Mouse (Mus musculus) intestine, embryonic 16.5 days (tissue): Measurements from ENCODE around the gene Cyb561d1. TPM values are rescaled to one million over a fixed set of nuclear protein-coding genes. Genes with fewer than 3 reads are reported as not detected.

Source experiments
- ATAC-seq: fragments of 200-750 bp; cut with Nextera tagmentation; 2 replicates; pipeline ENCODE4 v1.8.0; 2017; ENCODE audit warnings: moderate TSS enrichment, moderate library complexity
- H3K27ac ChIP-seq: fragments of 300-500 bp; sonication (generic); 2 replicates; pipeline ENCODE4 v1.5.1; 2014; ENCODE audit warnings: mild to moderate bottlenecking, low read length
- H3K27me3 ChIP-seq: fragments of 300-500 bp; sonication (generic); replicated peaks from 2 replicates; pipeline ENCODE4 v1.6.1; 2014; ENCODE audit warnings: low read length, control low read depth, mixed read lengths; ENCODE audit not compliant: control insufficient read depth, insufficient read depth
- H3K36me3 ChIP-seq: fragments of 300-500 bp; sonication (generic); 2 replicates; pipeline ENCODE4 v1.6.1; 2014; ENCODE audit warnings: low read length, control low read depth; ENCODE audit not compliant: control insufficient read depth, insufficient read depth
- H3K4me1 ChIP-seq: fragments of 300-500 bp; sonication (generic); 2 replicates; pipeline ENCODE4 v1.6.1; 2014; ENCODE audit warnings: low read length, control low read depth, mixed read lengths; ENCODE audit not compliant: control insufficient read depth, insufficient read depth
- H3K4me2 ChIP-seq: fragments of 300-500 bp; sonication (generic); 2 replicates; pipeline ENCODE4 v1.6.1; 2014; ENCODE audit warnings: low read depth, low read length, control low read depth
- H3K4me3 ChIP-seq: fragments of 300-500 bp; sonication (generic); 2 replicates; pipeline ENCODE4 v1.5.1; 2014; ENCODE audit warnings: mild to moderate bottlenecking, low read length
- H3K9ac ChIP-seq: fragments of 300-500 bp; sonication (generic); 2 replicates; pipeline ENCODE4 v1.6.1; 2014; ENCODE audit warnings: low read depth, low read length
- H3K9me3 ChIP-seq: fragments of 300-500 bp; sonication (generic); 2 replicates; pipeline ENCODE4 v1.6.1; 2016; ENCODE audit warnings: low read length, control low read depth; ENCODE audit not compliant: control insufficient read depth
- WGBS: fragments of 180-500 bp; shearing (Covaris S2); extraction: QIAGEN DNeasy Blood & Tissue Kit; methylation state at CpG from one replicate; pipeline ENCODE4 v1.1.7; 2014; 5-methylcytosine and 5-hydroxymethylcytosine counted together
- polyA plus RNA-seq: library from polyadenylated mRNA; unstranded; fragments of >200 nt; fragmentation: Nextera tagmentation; extraction: Ambion mirVana; gene quantifications from 2 replicates; pipeline ENCODE4 v1.2.1, GENCODE M21; 2015

Gene Cyb561d1
- polyA plus RNA-seq, 1 experiment from 2014 or later, result 4.2 TPM

DNA sequence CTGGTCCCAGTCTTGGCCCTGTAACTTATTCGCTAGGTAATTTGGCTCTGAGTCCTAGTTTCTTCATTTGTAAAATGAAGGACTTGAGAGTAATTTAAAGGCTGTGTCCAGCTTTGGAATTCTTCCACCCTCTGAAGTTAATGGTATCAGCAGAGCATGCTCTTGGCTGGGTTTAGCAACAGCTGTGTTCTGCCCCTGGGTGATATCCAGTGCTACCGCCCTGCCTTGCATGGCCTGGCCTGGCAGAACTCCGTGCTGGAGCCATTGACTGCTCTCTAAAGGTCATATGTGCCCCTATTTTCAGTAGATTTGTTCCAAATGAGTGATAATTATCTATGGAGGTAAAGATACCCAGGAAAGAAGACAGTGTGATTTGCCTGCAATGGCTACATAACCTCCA lies 19.6 kb upstream of the Cyb561d1 start:
- Histone ChIP-seq H3K27ac (no peak overlapping the region), H3K4me1 (peaks cover under 1% of the 10 kb centered on the region; the same call in 1 of the 2 replicates), H3K9me3 (no peaks in the 10 kb centered on the region), H3K9ac (no peak overlapping the region), H3K4me2 (no peak overlapping the region), H3K36me3 (no peaks in the 10 kb centered on the region), H3K4me3 (no peak overlapping the region), H3K27me3 (peaks cover 7% of the 10 kb centered on the region)
- 83% methylated on average over 3 of the region's 3 CpGs for WGBS
- ATAC-seq, result no peak

DNA sequence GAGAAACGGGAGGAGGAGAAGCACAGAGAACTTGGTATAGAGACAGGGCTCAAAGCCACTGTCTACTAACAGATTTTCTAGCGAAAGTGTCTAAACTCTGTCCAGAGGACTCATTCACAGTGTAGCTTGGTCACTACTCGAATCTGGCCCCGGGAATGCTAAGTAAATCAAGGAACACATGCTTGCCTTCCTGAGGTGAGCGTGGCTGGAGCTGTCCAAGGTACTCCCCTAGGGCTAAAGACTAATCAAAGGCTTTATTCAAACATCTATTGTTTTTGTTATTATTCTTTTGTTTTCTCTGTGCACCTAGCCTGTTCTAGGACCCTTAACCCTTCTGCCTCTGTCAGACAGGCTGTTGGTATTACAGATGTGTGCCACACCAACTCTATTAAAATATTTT lies 13.7 kb upstream of the Cyb561d1 start:
- no peak for ATAC-seq
- no peaks in the 10 kb centered on the region for H3K4me1 ChIP-seq
- no peak overlapping the region for H3K27ac ChIP-seq
- H3K9me3 ChIP-seq, result no peaks in the 10 kb centered on the region
- H3K9ac ChIP-seq, result no peak overlapping the region
- whole genome bisulfite sequencing, result 14% methylated on average over 5 of the region's 5 CpGs
- H3K4me2 ChIP-seq, result no peak overlapping the region
- no peaks in the 10 kb centered on the region for H3K36me3 ChIP-seq
- no peaks in the 10 kb centered on the region for H3K27me3 ChIP-seq
- no peak overlapping the region for H3K4me3 ChIP-seq

DNA sequence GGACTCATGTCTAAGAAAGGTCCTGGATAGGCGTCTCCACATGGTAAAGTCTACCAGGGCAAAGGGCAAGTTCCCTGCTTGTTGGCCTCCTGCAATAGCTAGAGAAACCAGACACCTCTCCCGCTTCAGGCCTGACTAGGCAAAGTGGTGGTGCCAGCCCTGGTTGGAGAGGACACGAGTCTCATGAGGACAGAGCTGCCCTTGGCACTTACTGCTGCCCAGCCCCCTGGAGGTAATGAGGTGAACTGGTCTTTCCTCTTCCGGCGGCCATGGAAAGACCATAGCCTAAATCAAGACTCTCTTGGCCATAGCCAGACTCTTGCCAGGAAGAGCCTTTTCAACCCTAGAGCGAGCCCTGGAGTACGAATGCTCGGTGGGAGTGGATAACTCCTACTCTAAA lies 11.4 kb upstream of the Cyb561d1 start:
- H3K4me3 ChIP-seq, result no peak overlapping the region
- H3K36me3 ChIP-seq, result no peaks in the 10 kb centered on the region
- H3K4me1 ChIP-seq, result peaks cover 9% of the 10 kb centered on the region
- no peak overlapping the region for H3K9ac ChIP-seq
- no peak overlapping the region for H3K4me2 ChIP-seq
- WGBS, result 75% methylated on average over 8 of the region's 8 CpGs
- H3K9me3 ChIP-seq, result no peaks in the 10 kb centered on the region
- H3K27ac ChIP-seq, result no peak overlapping the region
- no peak for ATAC-seq
- H3K27me3 ChIP-seq, result no peaks in the 10 kb centered on the region

DNA sequence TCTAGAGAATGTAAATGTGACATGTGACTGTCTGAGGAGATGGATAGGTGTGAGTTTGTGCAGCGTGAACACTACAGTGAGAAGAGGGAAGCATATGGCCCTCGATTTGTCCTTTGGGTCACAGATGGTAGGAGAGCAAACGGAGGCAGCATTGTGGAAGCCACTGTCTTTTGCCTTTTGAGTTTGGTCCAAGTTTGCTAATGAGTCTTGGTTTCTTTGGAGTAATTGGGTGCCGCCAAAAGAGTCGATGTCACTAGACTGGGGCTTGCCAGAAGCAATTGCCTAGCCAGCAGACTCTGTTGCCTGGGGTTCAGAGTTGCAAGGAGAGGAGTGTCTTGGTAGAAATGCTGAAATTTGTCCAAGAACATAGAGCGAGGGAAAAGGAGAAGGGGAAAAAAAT lies 10.8 kb upstream of the Cyb561d1 start:
- ATAC-seq, result no peak
- H3K4me2 ChIP-seq, result no peak overlapping the region
- no peaks in the 10 kb centered on the region for H3K36me3 ChIP-seq
- no peak overlapping the region for H3K9ac ChIP-seq
- H3K9me3 ChIP-seq, result no peaks in the 10 kb centered on the region
- WGBS, result 80% methylated on average over 6 of the region's 6 CpGs
- H3K4me3 ChIP-seq, result no peak overlapping the region
- H3K27ac ChIP-seq, result no peak overlapping the region
- H3K27me3 ChIP-seq, result no peaks in the 10 kb centered on the region
- peaks cover 12% of the 10 kb centered on the region for H3K4me1 ChIP-seq

DNA sequence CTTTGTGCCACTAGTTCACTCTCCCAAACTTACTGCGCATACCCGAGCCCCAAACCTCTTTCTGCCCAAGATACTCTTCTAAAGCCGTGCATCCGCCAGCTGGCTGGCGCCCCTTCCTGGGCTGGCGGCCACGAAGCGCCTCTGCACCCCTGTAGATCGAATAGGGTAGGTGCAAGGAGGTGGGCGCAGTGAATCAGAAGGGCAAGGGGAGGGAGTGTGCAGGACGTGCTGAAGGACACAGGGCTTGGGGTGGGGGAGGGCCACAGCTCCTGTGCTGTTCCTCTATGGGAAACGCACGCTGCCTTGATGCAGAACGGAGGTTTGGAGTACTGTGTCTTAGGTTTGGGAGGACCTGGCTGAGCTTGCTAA lies 9.7 kb upstream of the Cyb561d1 start, which contains the start of gene Atxn7l2:
Atxn7l2 (minus strand) TSS at position 164 of the 369 bp plus-strand sequence.
- Histone ChIP-seq H3K36me3 (peaks cover 2% of the 10 kb centered on the region; the same call in 1 of the 2 replicates), H3K4me3 (peak within 1 kb of the TSS; percentile 65), H3K4me1 (peaks cover 18% of the 10 kb centered on the region), H3K9me3 (no peaks in the 10 kb centered on the region), H3K4me2 (peak within 1 kb of the TSS; percentile 89), H3K9ac (peak within 1 kb of the TSS; percentile 78), H3K27me3 (no peaks in the 10 kb centered on the region), H3K27ac (peak within 1 kb of the TSS; percentile 80)
- WGBS, result under 1% methylated on average over 14 of the region's 14 CpGs
- ATAC-seq, result peak; percentile 76

DNA sequence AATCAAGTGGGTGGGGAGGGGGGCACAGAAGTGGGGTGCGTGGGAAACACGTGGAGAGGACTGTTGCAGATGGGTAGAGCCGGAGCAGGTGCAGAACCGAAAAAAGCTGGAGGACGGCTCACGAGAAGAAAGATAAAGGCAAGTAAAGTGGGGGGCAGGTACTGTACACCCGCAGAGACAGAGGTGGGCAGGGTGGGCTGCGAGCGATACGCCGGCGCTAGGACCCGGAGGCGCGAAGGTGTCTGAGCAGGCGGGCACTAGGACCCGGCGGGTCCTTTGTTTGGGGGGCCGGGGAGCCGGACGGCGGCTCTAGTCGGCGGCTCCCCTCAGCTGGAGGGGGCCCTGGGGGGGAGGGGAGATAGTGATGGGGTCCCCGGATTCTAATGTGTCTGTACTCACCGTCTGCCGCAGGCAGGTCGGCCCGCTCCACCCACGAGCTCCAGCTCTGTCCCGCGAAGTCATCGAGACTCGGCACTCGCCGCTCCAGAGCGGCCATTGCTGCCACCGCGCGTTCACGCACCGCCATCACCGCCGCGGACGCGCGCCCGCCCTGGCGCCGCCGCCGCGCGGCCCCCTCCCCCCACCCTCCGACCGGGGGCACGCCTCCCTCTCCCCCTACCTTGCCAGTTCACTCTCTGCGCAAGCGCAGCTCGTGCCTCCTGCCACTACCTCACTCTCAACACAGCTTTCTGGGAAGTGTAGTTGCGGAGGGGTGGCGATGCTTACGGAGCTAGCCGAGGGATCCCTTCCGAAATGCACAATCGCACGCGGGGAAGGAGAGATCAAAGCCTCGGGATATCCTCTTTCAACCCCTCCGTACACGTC lies 9.1 kb upstream of the Cyb561d1 start:
- peak overlapping the region; percentile 65 for H3K4me3 ChIP-seq
- peaks cover 6% of the 10 kb centered on the region; the same call in 1 of the 2 replicates for H3K36me3 ChIP-seq
- under 1% methylated on average over 58 of the region's 72 CpGs for WGBS
- peak overlapping the region; percentile 78 for H3K9ac ChIP-seq
- no peaks in the 10 kb centered on the region for H3K27me3 ChIP-seq
- H3K27ac ChIP-seq, result peak overlapping the region; percentile 80
- no peaks in the 10 kb centered on the region for H3K9me3 ChIP-seq
- peaks cover 18% of the 10 kb centered on the region for H3K4me1 ChIP-seq
- ATAC-seq, result peak; percentile 95
- peak overlapping the region; percentile 89 for H3K4me2 ChIP-seq

DNA sequence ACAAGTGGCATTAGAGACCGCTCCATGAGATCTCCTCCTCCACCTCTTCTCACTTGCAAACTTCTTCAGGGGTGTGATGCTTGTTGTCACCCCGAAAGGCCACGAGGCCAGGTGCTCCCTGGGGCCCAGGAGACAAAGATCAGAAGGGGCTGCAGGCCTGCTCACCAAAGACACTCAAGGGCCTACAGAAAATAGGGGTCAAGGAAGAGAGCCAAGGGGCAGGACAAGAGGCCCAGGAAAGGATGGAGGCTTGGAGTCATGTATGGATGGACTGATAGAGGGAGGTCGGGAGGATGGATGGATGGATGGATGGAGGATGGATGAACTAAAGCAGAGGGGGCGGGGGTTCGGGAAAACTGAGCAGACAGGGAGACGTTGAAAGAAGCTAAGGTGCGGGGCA lies 8.5 kb upstream of the Cyb561d1 start:
- peak overlapping the region; percentile 65 for H3K4me3 ChIP-seq
- WGBS, result 5% methylated on average over 8 of the region's 8 CpGs
- peaks cover 18% of the 10 kb centered on the region for H3K4me1 ChIP-seq
- peaks cover 8% of the 10 kb centered on the region; the same call in 1 of the 2 replicates for H3K36me3 ChIP-seq
- H3K27me3 ChIP-seq, result no peaks in the 10 kb centered on the region
- peak overlapping the region; percentile 80 for H3K4me2 ChIP-seq
- peak; percentile 1; the same call in 1 of the 2 replicates for ATAC-seq
- H3K27ac ChIP-seq, result no peak overlapping the region
- H3K9ac ChIP-seq, result peak overlapping the region; percentile 78
- no peaks in the 10 kb centered on the region for H3K9me3 ChIP-seq

DNA sequence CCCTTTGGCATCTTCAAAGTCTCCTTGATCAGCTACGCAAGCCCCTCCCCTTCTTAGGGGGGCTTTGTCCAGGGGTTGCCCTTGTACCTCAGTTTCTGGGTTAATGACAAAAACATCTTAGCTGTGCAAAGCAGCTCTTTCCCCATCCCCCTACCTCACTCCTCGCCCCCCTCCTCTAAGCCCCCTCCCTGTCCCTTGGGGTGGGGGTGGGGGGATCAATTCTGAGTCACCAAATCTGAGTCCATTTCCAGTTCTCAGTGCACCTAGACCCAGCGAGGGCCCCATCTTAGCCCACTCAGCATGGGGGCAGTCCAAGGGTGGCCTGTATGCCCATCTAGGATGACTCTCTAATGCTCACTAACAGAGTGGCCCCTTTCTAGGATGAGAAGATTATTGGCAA lies 8.0 kb upstream of the Cyb561d1 start:
- Histone ChIP-seq H3K27ac (no peak overlapping the region), H3K4me2 (peak overlapping the region; percentile 80), H3K9ac (peak overlapping the region; percentile 78), H3K4me1 (peaks cover 18% of the 10 kb centered on the region), H3K27me3 (no peaks in the 10 kb centered on the region), H3K4me3 (peak overlapping the region; percentile 65), H3K9me3 (no peaks in the 10 kb centered on the region), H3K36me3 (peaks cover 11% of the 10 kb centered on the region; the same call in 1 of the 2 replicates)
- ATAC-seq, result no peak
- WGBS, result 65% methylated on average over 3 of the region's 3 CpGs

DNA sequence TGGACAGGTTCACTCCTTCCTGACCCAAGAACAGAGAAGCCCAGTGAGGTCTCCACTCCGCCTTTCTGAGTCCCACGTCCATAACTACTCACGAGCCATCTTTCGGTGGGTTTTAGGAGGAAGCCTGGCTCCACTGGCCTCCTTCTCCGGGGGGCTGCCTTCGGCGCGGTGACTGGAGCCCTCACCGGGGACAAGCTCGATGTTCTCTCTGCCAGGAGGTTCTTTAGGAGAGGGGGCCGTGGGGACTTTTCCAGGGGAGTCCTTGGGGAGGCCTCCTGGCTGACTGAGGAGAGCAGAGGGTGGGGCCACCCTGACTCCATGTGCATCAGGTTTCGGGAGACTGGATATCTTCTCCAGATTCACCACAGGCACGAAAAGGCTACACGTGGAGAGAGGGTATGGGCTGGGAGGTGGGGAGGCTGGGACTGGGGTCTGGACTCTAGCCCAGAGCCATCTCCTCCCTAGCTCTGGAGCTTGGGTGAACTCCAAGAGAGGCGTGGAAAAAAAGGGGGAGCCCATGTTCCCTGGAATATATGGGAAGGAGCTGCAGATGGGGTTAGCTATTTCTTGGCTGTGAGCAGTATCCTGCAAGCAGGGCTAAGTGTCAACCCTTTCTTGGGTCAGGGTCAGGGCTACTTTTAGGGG lies 5.8 kb upstream of the Cyb561d1 start:
- Histone ChIP-seq H3K9me3 (no peaks in the 10 kb centered on the region), H3K27ac (no peak overlapping the region), H3K9ac (no peak overlapping the region), H3K4me3 (no peak overlapping the region), H3K27me3 (no peaks in the 10 kb centered on the region), H3K4me2 (no peak overlapping the region), H3K4me1 (peaks cover 18% of the 10 kb centered on the region), H3K36me3 (peaks cover 18% of the 10 kb centered on the region)
- WGBS, result 72% methylated on average over 15 of the region's 15 CpGs
- ATAC-seq, result no peak
